Mouse (Mus musculus): Measurements from ENCODE around the gene Tns2.
"Not testable (repeated sequence)": the region's sequence is repeated elsewhere in the genome, so short reads cannot be mapped to it uniquely, and the experiment has no call there.

Gene Tns2

DNA sequence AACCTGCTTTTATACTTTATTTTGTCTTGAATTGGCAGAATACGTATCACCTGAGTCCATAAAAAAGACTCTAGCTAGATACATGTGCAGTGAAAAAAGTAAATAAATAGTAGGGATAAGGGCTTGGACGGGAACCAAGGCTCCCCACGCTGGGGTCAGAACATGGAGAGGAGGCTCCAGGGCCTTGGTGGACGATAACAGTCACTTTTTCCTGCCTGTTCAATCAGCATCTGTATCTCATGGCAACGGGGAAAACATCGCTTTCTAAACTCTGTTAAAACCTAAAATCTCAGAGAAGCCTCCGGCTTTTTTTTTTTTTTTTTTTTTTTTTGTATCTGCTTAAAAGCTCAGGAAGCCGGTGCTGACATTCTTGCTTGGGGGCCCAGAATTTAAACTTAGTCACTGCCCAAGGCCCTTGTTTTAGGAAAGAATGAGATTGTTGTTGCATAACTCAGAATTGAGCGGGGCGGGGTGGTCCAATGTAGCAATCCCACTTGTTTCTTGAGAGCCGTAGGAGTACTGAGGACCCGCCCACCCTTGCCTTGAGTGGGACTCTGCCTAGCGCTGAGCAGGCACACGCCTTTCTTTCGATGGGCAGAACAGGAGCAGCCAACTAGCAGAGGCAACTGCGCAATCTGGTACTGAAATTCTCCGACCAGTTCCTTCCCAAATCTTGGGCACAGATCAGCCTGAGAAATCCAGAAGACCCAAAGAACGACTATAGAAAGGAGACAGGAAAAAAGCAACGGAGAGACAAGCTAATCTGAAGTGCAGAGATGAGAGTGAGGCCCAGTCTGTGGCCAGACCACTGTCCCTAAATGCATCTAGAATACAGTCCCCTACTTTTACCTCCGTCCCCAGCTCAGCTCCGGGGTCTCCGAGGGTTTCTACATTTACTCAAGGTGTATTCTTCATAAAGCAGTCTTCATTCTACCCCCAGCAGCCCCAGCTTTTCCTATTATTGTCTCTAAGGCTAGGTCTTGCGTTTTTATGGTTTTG, 43.0 kb downstream of the Tns2 start:
- no peak for DNase-seq

DNA sequence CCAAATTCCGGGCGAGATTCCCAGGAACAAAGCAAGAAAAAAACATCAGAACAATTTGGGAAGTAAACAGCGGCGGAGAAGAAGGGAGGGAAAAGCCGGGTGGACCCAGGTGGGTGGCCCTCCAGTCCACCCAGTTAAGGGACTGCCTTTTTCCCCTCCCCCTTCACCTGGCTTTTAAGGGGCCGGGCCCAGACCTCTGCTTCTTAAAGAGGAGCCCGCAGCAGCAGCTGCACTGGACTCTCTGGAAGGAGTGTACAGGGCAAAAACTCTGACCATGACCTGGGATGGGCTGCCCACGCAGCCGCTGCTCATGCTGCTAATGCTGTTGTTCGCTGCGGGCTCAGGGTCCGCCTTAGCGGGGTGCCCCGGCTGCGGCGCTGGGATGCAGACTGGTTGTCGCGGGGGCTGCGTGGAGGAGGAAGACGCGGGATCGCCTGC, 44.1 kb downstream of the Tns2 start, which contains the start of gene Igfbp6:
Igfbp6 (plus strand) TSS at position 89 of the 438 bp plus-strand sequence.
- no peak for DNase-seq

DNA sequence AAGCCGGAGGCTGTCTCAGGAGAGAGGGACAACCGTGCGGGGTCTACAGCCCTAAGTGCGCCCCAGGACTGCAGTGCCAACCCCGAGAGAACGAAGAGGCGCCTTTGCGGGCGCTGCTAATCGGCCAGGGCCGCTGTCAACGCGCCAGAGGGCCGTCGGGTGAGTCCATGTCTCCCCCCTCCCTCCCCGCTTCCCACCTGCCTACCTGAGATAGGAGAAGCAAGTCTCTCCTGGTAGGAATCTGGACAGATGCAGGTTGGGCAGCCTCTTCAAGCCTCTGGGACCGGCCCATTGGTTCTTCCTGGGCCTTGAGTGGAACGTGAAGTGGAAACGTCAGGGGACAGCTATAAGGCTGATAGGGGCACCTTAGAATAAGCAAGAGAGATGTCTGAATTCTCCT, 44.5 kb downstream of the Tns2 start:
- no peak for DNase-seq

DNA sequence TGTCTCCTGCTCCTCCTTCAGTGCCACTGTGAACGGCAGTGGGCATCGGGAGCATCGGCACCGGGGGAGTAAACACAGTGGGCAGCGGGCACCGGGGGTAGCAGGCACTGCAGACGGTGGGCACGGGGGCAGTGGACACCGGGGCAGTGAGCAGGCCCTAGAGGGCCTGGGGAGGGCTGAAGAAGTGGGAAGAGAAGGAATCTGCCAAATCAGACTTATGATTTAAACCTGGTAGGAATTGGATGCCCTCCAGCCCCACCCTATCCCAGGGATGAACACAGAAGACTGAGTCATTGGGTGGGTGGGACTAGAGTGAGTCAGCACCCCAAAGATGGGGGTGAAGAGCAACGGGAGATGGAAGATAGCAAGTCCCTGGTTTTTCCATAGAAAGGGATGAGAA, 45.1 kb downstream of the Tns2 start:
- DNase-seq = no peak

DNA sequence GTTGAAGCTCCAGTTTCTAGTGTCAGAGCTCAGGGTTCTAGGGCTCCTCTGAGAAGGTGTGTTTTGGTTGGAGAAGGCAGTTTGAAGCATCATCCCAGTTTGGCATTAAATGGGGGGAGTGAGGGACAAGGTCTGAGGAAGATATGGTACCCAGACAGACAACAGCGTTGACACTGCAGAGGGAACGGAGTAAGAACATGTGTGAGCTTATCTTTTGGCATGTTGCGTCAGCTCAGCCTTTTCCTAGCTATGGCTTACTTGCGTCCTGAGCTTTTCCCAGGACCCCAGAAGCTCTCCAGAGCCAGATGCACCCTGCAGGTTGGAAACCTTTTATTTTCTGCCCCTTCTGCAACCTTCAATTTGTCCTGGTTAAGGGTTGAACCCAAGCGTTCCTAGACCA, 45.9 kb downstream of the Tns2 start:
- no peak for DNase-seq

DNA sequence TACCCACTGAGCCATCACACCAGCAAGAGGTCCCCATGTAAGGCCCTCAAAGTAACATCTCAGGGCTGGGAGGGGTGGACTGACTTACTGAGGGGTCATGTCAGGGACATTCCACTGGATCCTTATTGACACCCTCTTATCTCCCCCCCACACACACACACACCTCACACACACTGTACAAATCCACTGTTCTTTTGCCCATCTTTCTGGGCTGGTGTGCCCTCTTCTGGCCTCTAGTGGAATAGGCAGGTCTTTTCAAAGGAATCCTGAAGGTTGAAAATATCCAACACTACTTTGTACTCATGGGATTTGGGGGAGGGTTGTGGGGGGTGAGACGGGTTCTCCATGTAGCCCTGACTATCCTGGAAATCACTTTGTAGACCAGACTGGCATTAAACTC, 46.7 kb downstream of the Tns2 start:
- DNase-seq = peak; percentile 51 to 79

DNA sequence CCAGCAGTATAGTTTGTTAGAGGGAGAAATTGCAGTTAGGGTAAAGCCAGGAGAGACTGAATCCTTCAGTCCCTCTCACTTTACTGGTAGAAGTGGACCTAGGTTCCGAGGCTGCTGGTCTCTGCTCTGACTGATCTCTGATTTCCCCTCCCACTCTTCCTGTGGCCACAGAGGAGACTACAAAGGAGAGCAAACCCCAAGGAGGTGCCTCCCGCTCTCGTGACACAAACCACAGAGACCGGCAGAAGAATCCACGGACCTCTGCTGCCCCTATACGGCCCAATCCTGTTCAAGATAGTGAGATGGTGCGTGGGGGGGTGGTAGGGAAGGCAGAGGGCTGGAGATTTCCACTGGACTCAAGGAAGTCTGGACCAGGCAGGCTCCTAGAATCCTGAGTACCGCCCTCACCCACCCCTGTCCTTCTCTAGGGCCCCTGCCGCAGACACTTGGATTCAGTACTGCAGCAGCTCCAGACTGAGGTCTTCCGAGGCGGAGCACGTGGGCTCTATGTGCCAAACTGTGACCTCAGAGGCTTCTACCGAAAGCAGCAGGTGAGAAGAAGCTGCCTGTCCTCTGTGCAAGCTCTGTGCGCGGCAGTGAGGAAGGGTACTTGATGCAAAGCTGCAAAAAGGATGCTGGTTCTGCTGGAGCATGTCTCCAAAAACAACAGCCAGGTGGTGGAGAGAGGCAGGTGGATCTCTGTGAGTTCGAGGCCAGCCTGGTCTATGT, 47.6 kb downstream of the Tns2 start:
- DNase-seq = no peak

DNA sequence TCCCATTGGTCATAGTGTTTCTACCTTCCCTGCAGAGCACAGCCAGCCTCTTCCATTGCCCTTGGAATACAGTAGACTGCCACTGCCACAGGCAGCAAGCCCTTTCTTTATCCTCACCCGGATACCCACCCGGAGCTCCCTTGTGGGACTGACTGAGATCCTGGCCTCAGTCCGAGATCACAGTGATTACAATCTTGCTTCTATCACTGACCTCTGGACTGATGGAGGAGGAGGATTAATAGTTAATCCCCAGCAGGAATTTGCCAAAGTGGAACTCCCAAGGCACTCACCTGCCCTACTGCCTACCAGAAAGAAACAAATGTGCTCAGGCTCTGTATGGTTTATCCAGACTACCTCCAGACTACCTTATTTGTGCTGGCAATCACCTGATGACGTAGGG, 49.3 kb downstream of the Tns2 start:
- DNase-seq = peak; percentile 39 to 58

DNA sequence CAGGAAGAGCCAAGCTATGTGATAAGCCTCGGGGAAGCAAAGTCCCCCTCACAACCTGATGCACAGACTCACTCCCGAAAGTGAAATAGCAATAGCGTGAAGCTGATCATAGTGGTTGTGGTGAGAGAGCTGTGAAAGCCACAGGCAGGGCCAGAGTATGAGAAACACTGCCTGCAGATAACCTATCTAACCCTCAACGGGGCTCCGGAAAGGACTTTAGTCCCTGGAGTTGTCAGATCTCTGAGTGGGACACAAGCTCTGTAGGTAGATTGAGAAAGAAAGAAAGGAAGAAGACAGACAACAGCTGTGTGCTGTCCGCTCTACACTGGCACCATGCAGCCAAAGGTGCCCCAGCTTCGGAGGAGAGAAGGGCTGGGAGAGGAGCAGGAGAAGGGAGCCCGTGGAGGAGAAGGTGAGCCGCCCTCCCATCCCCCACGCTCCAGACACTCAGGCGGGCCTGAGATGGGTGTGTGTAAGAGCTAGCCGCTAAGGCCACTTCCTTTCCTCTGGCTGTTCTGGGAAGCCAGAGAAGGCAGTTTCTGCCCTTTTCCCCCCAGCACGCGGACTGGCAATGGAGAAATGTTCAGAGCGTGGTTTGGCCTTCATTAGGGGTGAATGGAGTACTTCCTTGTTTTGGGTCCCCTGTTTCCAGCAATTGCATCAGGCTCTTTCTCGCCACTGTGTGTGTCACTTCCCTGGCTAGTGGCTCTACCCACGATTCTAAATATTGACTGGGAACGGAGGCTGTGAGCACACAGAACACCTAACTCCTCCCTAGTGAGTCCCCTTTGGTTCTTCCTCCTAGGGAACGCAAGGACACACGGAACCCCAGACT, 50.3 kb downstream of the Tns2 start, which contains the start of gene Soat2:
Soat2 (plus strand) TSS at position 226 of the 835 bp plus-strand sequence.
- DNase-seq = peak; percentile 52 to 67

DNA sequence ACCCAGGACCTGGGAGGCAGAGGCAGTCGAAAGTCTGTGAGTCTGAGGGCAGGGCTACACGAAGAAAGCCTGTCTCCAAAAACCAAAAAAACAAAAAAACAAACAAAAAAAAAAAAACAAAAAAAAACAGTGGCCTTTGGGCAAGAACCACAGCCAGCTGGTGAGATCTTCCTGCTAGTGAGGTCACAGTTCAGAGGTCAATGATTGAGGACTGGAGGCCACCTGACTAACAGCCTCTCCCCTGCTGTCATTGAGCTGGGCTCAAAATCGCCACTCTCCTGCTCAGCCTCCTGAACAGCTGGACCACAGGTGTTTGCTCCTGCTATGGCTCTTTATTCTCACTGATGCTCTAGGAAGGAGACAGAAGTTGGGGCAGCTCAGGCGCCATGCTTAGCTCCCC, 52.4 kb downstream of the Tns2 start:
- DNase-seq = peak in 1 of 2 experiments; percentile 44

DNA sequence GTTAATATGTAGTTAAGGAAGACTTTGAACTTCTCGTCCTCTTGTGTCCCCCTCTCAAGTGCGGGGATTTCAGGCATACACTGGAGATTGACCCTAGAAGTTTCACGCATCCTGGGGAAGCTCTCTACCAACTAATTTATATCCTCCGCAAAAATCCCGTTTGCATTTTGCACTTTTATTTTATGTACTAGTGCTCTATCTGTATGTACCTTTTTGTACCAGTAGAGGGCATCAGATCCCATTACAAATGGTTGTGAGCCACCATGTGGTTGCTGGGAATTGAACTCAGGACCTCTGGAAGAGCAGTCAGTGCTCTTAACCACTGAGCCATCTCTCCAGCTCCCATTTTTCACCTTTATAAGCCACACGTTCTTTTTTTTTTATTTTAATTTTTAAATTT, 54.8 kb downstream of the Tns2 start:
- not testable (repeated sequence) for DNase-seq

DNA sequence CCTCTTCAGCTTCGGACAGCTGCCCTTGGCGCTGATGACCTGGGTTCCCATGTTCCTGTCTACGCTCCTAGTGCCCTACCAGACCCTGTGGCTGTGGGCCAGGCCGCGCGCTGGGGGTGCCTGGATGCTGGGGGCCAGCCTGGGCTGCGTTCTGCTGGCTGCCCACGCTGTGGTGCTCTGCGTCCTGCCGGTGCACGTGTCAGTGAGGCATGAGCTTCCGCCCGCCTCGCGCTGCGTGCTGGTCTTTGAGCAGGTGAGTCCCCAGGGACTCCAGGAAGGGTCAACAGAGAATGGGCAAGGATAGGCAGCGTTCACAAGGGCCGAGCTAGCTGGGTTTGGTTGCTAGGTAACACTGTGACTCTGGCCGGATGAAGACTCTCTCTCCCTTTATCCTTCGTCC, 56.6 kb downstream of the Tns2 start:
- DNase-seq = no peak

DNA sequence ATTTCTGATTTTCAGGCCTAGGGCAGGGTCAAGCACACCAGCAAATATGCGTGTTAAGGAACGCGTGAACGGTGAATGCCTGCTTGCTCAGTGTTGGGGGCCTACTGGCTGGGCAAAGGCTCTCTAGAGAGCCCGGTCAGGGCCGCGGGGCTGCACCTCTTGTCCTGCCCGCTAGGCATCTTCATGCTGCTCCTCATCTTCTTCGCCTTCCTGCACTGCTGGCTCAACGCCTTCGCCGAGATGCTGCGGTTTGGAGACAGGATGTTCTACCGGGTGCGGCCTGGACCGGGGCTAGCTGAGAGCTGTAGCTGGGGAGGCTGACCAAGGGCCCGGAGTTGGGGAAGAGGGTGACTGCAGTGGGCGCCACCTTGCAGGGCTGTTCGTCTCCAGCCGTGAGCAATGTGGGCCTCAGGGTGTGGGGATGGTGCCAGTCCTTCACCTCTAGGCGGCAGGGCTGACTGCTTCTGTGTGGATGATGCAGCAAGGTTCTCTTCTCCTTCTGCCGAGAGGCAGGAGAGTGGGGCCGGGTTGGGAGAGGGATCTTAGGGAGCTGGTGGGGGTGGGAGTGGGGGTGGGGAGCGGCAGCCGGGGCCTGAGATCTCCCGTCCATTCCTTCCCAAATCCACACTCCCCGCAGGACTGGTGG, 60.3 kb downstream of the Tns2 start:
- no peak for DNase-seq

DNA sequence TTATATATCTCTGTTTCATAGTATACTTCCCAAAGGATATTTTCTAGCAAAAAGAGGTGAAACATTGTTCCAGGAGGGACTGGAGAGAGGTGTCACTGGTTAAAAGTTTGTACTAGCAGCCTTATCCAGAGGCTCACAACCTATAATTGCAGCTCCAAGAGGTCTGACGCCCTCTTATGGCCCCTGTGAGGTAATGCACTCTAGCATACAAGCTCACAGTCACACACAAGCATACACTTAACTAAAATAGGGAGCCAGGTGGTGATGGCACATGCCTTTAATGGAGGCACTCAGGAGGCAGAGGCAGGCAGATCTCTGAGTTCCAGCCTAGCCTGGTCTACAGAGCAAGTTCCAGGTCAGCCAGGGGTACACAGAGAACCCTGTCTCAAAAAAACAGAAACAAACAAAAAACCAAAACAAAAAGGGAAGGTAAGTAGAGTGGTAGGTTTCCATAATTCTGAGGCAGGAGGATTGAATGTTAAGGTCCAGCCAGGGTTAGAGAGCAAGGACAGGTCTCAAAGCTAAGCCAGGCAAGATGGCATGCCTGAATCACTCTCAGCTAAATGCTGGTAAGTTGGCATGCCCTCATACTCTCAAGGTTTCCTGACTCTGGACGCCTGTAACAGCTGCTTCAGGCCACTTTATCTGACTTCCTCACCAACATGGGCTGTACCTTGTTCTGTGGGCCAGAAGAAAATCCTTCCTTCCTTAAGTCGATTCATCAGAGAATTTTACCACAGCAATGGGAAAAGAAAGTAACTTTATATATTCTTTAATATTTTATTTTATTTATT, 63.9 kb downstream of the Tns2 start:
- DNase-seq = no peak

DNA sequence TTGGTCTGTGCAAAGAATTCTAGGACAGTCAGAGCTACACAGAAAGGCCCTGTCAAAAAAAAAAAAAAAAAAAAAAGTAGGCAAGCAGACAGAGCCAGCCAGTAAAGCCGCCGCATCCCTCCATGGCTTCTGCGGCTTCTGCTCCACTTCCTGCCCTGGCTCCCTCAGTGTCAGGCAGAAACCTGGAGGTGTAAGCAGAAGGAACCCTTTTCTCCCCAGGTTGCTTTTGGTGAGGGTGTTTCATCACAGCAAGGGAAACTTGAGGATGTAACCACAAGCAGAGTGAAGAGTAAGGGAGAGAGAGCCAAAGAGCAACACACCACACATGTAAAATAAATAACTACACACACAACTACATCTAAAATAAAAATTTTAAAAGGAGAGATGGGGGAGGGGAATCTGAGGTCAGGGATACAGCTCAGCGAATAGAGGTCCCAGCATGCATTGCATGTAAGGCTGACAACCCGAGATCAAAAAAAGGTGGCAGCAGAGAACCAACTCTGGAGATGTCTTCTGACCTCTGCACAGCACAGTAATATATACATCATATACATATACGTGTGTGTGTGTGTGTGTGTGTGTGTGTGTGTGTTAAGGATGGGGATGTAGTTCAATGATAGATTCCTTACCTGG, 65.4 kb downstream of the Tns2 start:
- no peak for DNase-seq
